Mouse (Mus musculus) kidney, postnatal 36 days (tissue): ENCODE data around the gene Dus2.
A peak's percentile ranks its signal among the peaks of the same experiment; 100 is the strongest.

Source experiments
- DNase-seq, 2 experiments: peaks; one replicate each; pipeline ENCODE4 v3.0.0; 2021 to 2022; ENCODE audit warnings: mixed read lengths in 2 of 2

The Dus2 gene

DNA sequence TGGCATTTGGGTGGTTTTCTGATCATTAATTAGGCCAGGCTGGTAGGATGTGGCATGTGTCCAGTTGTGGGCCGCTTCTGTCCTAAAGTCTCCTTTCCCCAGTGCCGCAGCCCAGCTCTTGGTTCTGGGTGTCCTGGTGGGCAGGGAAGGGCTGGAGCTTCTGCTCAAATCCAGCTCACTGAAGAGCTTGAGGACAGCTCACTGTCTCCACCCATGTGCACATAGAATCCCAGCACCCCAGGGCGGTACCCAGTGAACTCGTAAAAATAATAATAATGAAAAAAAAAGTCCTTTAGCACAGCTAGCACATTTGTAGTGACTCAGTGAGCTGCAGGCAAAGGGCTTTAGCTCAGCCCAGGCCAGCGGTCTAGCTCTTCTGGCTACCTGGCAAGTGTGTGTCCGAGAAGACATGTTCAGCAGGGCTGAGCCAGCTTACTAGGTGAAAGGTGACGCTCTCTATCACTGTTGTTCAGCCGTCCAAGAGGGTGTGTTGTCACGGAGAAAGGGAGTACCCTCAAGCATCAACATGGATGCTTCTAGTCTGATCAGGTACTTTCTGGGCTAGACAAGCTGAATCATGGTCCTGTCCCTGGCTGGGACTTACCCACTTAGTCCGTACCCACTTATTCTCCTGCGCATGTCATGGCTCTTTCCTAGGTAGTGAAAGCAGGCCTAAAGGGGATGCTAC lies 55.9 kb downstream of the Dus2 start:
- DNase-seq, result peak in 1 of 2 experiments; percentile 33

DNA sequence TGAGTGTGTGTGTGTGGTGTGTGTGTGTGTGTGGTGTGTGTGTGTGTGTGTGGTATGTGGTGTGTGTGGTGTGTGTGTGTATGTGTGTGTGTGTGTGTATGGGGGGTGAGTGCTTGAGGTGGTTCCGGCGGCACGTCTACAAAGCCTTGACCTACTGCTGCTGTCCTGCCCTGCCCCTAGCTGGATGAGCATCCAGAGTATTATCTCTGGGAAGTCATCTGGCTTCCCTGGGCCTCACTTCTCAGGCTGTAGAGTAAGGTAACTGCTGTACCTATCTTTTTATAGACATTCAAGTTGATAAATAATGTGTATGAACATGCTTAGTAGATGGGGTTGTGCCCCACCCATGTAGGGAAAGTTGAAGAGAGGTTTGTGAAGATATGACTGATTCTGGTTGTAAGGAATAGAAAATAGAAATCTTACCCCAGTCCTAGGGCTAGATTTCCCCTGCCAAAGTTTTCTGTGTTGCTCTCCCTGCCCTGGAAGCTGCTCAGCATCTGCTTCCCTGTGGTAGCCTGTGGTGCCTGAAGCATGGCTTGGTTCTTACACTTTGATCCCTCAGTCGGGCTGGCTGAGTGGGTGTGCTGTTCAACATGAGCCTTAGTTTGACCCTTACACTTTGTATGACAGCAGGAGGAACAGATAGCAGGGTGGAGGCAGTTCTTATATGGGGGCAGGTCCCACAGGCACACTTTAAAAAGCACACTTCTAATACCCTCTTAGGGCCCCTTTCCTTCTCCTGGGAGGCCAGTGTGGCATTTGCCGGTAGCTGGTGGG lies 56.9 kb downstream of the Dus2 start:
- peak; percentile 30 to 42 for DNase-seq

DNA sequence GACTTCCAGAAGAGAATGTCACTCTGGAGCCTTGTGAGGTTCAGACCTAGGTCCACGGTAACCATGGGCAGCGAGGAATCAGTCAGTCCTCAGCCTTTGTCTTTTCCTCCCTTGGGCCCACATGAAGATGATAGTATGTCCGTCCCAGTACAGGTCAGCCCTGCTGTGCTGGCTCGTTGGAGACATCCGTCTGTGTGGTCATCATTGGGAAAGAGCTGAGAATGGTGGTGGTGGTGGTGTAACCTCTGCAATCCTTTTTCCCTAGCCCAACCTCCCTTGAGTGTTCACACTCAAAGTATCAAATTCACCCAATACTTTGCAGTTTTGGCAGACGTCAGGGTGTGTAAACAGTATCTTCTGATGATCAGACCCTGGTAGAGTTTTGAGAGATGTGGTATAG lies 58.7 kb downstream of the Dus2 start:
- DNase-seq, result no peak

DNA sequence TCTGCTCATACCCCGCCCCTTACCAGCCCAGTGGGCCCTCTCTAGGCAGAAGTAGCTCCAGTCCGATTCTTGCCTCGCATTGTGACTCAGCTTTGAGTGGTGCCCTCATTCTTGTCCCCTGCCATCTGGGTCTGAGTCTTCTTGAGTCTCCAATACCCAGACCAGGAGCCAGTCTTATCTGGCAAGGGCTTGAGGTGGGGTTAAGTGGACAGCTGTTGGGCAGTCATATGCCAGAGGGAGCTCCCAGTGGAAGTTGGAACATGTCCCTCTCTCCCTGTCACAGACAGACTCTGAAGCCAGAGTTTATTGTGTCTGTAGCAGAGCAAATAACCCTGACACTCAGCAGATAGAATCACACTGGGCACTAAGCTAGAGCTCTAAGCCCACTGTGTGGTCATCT lies 59.9 kb downstream of the Dus2 start:
- DNase-seq, result no peak

DNA sequence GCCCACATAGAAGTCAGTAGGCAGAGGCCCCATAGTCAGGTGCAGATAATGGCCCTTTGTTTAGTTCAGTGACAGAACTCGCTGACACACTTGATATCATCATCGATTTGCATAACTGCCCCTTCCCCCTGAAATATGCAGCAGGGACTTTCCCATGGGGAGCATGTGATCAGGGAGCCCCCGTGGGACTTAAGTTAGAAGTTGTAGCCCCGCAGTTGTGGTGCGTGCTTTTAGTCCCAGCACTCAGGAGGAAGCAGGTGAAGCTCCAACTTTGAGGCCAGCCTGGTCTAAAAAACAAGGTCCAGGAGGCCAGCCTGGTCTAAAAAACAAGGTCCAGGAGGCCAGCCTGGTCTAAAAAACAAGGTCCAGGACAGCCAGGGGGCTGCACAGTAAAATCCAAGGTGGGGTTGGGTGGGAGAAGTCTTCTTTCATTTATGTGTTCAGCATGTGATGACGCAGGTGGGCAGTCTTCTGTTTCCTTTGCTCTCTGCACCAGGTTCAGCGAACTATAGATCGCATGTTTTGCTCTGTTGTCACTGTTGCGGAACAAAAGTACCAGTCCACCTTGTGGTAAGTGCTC lies 61.5 kb downstream of the Dus2 start:
- no peak for DNase-seq

DNA sequence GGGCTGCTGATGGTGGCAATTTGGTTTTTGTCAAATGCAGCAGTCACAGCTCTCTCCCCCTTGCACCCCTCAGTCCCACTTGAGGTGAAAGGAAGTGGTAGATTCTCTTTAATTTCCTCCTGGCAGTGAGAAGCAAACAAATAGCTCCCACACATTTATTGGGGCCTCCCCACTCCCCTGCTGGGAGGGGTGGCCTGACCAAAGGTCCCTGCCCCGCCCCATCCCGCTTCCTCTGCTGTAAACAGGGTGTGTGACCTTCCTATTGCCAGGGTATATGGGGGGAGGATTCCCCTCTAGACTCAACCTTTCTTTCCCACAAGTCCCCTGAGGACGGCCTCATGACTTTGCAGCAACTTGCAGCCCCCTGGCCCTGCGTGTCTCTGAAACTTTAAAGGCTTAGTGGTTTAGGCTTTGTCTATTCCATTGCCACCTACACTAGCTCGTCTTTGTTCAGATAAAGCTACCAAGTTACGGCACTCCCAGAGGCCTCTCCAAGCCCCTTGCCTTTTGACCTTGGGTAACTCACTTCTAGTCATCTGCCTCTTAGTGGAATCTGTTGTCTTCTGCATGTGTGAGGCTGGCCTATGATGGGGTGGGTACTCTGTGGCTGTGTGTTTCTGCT lies 63.2 kb downstream of the Dus2 start:
- DNase-seq, result peak; percentile 75 to 80

DNA sequence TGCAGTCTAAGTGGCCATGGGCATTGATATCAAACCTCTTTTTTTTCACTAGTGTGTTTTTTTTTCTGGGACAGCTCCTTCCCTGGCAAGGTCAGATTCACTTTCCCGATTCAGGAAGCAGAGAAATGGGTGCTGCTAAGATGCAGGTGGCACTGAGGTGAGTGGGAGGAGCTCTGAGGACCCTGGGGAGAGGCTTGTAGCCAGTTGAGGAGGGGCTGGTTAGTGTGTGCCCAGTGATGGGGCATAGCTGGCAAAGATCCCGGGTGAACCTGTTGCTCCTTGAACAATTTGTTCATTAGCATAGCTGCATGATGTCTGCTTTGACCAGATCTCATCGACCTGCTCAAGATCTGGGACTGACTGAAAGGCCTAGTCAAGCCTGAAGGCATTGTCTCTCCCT lies 63.9 kb downstream of the Dus2 start:
- DNase-seq, result peak; percentile 83 to 84

DNA sequence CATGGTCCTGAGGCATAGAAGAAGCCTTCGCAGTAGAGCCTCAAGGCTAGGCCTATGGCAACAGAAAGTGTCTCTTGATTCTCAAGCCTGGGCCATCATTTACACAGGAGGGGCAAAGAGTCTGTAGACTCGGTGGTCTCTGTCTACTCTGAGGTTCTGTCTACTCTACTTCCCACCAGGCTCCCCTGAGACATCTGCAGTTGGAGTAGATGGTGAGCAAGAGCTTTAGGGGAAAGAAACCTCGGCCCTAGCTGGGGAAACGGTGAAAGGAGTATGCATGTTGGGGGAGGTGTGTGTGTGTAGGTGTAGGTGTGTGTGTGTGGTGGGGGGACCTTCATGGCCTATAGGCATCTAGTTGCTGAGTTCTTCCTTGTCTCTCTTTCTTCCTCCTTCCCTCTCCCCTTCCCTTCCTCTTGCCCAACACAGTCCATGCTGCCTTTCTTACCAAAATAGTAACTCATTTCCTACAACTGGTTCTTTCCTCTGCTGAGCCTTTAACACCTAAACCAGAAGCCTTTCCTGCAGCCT lies 65.4 kb downstream of the Dus2 start:
- no peak for DNase-seq

DNA sequence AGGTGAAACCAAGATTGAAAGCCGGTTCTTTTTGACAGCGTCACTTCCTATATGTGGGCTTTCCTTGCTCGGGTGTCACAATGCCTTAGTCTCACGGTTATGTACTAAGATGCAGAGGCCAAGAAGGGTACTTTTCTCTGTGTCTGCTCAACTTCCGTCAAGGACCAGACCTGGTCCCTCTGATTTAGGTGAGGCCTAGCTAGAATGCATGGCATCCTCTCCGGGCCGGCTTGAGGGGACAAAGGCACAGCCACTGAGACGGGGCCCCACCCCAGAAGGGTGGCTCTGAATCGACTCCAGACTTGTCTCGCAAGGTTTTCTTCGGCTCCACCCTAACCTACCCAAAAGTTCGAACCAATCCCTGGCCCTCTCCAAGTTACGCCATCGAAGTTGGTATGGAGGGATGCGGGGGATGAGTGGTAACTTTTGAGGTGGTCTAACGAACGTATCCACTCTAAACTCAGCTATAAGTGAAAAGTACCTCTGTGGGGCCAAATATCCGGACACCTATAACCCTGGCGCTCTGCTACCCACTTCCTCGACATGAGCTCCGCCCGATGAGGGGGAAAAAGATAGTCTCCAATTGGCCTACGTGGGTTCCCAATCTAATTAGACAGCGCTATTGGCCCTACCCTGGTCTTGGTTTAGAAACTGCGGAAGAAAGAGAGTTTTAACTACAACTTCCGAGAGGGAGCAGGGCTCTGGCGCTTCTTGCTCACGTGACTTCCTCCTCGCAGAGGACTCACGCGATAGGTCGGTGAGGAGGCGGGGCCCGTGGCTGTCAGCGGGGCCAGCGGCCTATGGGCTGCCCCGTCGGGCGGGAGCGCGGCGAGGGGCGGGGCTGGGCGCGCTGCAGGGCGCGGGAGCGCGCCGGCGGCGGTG lies 67.8 kb downstream of the Dus2 start, which contains the start of gene Nfatc3:
TSS of gene Nfatc3 (plus strand) at position 110 of the 882 bp plus-strand sequence.
- DNase-seq, result peak; percentile 98

DNA sequence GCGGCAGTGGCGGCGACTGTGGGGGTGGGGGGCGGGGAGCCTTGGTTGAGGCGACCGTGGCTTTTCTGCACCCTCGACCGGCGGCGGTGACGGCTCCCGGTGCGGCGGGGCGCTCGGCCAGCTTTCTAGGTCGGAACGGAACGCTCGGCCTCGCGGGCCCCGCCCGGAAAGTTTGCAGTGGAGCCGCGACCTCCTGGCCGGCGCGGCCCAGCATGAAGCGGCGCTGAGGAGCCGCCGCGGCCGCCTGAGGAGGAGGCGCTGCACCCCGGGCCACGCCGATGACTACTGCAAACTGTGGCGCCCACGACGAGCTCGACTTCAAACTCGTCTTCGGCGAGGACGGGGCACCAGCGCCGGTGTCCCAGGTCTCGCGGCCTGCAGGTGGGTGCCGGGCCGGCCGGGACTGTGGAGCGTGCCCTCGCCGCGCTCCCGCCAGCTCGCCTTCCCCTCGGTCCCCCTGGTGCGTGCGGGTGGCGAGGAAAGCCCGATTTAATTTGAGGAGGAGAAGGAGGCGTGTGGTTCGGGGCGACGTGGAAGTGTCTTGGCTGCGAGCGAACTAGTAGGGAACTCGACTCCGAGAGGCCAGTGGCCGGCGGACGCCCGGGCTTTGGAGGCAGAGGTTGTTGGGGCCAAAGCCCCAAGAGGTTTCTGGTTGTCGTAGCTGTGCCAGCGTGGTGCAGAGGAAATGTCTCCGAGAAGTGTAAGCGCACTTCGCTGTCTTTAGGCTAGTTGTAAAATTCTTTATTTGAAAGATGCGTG lies 68.7 kb downstream of the Dus2 start:
- peak; percentile 41 to 70 for DNase-seq

DNA sequence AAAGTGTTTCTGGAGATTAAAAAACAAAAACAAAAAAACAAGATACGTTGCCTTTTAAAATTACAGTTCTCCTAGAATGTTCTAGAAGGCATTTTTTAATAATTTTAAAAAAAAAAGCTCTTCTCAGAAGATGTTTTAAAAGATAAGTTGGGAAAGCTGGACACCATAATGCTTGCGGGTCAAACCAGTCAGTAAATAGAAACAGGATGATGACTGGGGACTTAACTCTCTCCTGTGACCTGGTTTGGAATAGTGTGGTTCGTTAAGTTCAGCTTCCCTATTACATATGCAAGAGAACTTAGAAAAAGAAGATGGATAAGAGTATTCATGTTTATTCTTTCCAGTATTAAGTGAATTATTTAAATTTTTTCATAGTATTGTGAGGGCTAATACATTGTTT lies 69.4 kb downstream of the Dus2 start:
- DNase-seq, result no peak

DNA sequence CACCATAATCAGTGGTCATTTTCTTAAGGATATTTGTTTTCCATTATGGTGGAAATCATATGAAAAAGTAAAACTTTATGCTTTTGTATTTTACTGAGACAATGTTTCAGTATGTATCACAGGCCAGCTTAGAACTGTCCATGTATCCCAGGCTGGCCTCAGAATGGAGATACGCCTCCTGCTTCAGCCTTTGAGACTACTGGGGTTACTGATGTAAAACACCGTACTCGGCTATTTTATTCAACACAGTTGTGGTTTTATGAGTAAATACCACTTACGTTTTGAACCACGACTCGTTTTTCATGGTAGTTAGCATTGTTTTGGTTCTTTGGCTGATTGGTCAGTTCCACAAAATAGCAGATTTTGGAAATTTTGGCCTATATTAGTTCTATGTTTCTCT lies 70.5 kb downstream of the Dus2 start:
- no peak for DNase-seq

DNA sequence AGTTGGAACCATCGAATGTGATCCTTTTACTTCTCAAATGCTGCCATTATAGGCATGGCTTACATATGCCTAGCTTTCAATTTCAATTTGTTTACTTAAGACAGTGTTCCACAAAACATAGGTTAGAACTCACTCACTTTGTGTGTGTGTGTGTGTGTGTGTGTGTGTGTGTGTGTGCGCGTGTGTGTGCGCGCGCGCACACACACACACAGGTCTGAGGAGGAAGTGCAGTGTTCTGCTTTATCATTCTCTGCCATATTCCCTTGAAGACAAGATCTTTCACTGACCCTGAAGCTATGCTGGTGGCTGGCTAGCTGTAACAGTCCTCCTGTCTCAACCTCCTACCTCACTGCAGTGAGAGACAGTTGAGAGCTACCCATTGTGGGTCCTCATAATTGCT lies 71.9 kb downstream of the Dus2 start:
- DNase-seq, result no peak

DNA sequence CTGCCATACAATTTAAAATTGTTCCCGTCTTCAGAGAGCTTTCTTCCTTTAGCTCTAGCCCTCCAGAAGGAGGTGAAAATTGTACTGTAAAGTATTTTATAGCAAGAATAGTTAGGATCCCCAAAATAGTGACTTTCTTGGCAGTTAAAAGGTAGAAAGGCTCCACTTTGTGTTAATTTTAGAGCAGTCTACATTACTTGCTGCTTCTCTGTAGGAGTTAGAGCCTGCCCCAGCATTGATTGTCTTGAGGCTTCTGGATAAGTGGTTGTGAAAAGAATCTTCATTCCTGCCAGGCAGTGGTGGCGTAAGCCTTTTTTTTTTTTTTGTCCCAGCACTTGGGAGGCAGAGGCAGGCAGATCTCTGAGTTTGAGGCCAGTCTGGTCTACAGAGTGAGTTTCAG lies 75.6 kb downstream of the Dus2 start:
- DNase-seq, result no peak

DNA sequence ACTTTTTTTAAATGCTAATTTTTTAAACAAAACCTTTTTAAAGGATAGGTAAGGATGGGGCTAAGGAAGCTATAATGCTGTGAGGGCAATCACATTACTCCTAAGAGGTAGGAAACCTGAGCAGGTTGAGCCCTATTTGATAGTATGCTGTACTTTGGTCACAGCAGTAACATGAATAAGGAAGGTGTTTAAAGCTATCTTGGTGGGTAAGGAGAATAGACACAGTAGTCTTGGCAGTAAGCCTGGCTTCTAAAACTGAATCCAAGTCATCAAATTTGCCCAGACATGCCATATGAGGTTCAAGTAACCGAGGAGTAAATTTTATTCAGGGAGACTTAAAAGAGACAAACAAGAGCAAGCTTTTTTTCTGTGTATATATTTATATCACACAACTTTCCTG lies 78.4 kb downstream of the Dus2 start:
- no peak for DNase-seq

DNA sequence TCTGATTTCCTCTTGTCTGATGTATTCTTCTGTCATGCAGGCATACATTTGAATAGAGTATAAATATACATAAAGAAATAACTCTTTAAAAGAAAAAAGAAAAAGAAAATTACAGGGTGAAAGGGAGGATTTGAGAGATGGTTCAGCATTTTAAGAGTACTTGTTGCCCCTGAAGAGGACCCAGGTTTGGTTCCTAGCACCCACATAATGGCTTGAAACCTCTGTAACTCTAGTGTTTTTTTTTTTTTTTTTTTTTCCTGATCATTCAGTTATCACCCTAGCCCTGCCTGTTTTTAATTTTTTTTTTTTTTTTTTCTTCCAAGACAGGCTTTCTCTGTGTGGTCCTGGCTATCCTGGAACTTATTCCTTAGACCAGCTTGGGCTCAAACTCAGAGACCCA lies 81.0 kb downstream of the Dus2 start:
- no peak for DNase-seq

DNA sequence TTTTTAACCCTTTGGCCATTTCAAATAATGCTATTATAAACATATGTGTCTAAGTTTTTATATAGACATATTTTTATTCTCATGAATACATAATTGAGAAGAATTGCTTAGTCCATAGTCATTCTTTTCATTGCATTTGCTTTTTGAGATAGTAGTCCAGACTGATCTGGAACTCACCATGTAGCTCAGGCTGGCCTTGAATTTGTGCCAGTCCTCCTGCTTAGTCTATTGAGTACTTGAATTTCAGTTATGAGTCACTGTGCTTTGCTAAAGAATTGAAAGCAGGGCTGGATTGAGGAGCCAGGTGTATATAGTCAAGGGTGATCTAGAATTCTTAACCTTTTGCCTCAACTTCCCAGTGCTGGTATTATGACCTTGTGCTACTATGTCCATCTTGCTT lies 83.1 kb downstream of the Dus2 start:
- DNase-seq, result no peak

DNA sequence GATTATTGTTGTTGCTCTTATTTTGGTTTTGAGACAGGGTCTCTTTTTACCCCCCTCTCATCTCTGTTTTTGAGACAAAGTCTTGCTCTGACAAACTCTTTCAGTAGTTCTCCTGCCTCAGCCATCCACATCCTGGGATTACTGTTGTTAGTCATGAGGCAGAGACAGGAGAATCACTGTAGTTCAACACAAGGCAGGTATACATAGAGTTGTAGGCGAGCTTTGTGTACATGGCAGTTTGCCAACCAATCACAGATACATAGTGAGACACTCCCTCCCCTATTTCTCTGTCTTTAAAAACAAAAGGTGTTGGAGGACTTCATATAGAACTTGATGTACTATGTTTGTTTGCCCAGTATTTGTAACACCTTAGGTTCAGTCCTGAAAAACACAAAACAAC lies 83.5 kb downstream of the Dus2 start:
- DNase-seq, result no peak

DNA sequence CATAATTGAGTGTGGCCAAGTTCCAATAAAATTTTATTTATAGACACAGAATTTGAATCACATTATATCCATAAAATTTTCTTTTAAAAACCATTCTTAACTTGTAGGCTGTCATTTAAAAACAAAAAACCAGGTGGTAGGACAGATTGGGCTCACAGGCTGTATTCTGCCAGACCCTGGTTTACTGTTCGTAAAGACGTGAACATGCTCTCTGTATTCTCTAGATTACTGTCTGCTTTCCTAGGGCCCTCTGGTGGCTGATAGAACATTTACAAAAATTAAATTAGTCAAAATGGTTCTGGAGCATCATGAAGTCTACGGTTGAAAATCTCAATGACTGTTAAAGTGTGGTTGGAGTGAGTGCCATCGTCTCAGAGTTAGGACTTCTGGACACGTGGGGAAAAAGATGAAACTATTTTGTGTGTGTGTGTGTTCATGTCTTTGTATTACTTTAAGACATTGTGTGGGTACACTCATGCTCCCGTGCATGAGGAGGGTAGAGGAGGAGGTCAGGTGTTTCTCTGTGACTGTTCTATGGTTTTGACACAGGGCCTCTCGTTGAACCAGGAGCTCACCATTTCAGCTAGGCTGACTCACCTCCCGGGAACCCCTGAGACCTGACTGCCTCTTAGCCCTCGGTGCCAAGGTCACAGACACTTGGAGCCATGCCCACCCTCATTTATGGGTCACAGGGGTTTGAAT lies 84.2 kb downstream of the Dus2 start:
- peak; percentile 51 to 59 for DNase-seq

DNA sequence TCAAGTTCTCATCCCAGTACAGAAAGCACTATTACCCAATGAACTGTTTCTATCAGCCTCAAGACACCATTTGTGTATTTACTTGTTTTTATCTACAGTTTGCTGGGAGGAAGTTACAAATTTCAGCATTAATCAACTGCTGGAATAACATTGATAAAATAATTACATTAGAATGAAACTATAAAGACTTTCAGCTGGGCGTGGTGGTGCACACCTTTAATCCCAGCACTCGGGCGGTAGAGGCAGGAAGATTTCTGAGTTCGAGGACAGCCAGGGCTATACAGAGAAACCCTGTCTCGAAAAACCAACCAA lies 84.7 kb downstream of the Dus2 start:
- no peak for DNase-seq

DNA sequence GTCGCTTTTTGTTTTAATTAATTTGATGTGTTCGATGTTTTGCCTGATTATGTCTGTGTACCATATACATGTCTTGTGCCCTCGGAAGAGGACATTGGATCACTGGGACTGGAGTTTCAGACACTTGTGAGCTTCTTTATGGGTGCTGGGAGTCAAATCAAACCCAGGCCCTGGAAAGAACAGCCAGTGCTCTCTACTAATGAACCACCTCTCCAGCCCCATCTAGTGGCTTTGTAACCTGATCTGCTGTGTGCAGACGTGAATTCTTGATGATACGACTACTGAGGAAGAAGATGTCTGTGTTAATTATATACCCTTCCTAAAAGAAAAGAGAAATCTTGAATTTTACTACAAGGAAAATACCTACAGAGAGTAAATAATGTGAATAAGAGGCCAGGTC lies 85.5 kb downstream of the Dus2 start:
- peak; percentile 62 to 70 for DNase-seq
